Mouse (Mus musculus) liver, embryonic 11.5 days (tissue): ENCODE measurements at regions not wholly inside any gene's neighbourhood (a gene's known extent, or its start where the extent isn't known, plus 50 kb on each side); places are given as distances from the start of the nearest gene placed in this dataset.

Source experiments
- ATAC-seq: fragments of 200-750 bp; cut with Nextera tagmentation; replicated peaks from 2 replicates; pipeline ENCODE4 v1.8.0; 2017; ENCODE audit warnings: moderate number of reproducible peaks, mild to moderate bottlenecking, moderate TSS enrichment, moderate library complexity; ENCODE audit not compliant: low FRiP score
- DNase-seq: peaks from one replicate; pipeline ENCODE4 v3.0.0-alpha.2; 2017; ENCODE audit warnings: low spot score
- H3K27ac ChIP-seq: fragments of 300-500 bp; sonication (generic); 2 replicates; pipeline ENCODE4 v1.5.1; 2014; ENCODE audit warnings: mild to moderate bottlenecking, low read depth, low read length, control low read depth
- H3K27me3 ChIP-seq: fragments of 300-500 bp; sonication (generic); replicated peaks from 2 replicates; pipeline ENCODE4 v1.6.1; 2014; ENCODE audit warnings: low read length, mixed read lengths; ENCODE audit not compliant: control insufficient read depth, insufficient read depth
- H3K36me3 ChIP-seq: fragments of 300-500 bp; sonication (generic); 2 replicates; pipeline ENCODE4 v1.6.1; 2014; ENCODE audit warnings: mild to moderate bottlenecking, low read length, moderate library complexity, mixed read lengths; ENCODE audit not compliant: control insufficient read depth, insufficient read depth
- H3K4me1 ChIP-seq: fragments of 300-500 bp; sonication (generic); replicated peaks from 2 replicates; pipeline ENCODE4 v1.6.1; 2014; ENCODE audit warnings: low read length, mixed read lengths; ENCODE audit not compliant: control insufficient read depth, insufficient read depth
- H3K4me2 ChIP-seq: fragments of 300-500 bp; sonication (generic); 2 replicates; pipeline ENCODE4 v1.6.1; 2014; ENCODE audit warnings: mild to moderate bottlenecking, control low read depth, moderate library complexity
- H3K4me3 ChIP-seq: fragments of 300-500 bp; sonication (generic); 2 replicates; pipeline ENCODE4 v1.5.1; 2014; ENCODE audit warnings: low read depth, low read length, control low read depth
- H3K9ac ChIP-seq: fragments of 300-500 bp; sonication (generic); 2 replicates; pipeline ENCODE4 v1.6.1; 2014; ENCODE audit warnings: low read depth, low read length, control low read depth
- H3K9me3 ChIP-seq: fragments of 300-500 bp; sonication (generic); 2 replicates; pipeline ENCODE4 v1.6.1; 2016; ENCODE audit warnings: low read length, inconsistent platforms, mixed read lengths; ENCODE audit not compliant: control insufficient read depth
- WGBS: fragments of 180-500 bp; shearing (Covaris S2); extraction: QIAGEN DNeasy Blood & Tissue Kit; methylation state at CpG from one replicate; pipeline ENCODE4 v1.1.7; 2014; 5-methylcytosine and 5-hydroxymethylcytosine counted together

DNA sequence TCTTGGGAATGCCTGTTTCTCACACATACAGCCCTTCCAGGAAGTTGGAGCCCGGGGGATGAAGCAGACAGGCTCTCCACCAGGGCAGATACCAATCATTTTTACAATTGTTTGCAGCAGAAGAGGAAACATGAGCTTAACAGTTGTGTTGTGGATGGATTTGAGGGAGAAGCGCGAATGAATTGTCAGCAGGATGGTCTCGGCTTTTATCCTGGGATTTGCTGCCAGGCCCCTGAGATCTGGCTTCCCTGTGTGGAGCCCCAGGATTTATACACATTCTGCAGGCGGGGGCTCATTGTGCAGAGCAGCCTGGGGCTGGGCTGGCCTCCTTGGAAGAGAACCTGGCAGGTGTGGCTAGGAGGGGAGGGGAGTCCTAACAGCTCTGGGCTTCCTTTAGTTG is 73.9 kb upstream of the Pitx1 start:
- WGBS, result 29% methylated on average over 5 of the region's 5 CpGs

DNA sequence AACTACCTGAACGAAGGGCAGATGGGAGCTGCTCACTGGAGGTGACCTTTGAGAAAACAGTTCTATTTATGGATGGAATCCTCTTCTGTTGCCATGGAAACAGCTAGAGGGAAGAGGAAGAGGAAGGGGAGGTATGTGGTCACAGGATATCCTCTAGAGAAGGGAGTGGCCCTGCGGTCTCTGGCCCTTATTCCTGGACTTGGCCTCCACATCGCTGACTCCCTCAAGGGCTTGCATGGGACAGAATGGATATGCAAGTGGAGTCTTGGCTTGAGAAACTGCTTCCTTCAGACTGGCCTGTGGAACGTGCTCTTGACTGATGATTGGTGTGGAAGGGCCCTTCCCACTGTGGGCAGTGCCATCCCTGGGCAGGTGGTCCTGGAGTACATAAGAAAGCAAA is 68.9 kb upstream of the Pitx1 start:
- WGBS, result 72% methylated on average over 4 of the region's 4 CpGs

More for the DNA sequence above, 73.9 kb upstream of the Pitx1 start:
- H3K9me3 ChIP-seq, result no peaks in the 10 kb centered on the region
- H3K27me3 ChIP-seq, result no peaks in the 10 kb centered on the region
- H3K4me2 ChIP-seq, result no peak overlapping the region
- H3K4me1 ChIP-seq, result no peaks in the 10 kb centered on the region
- DNase-seq, result no peak
- no peak for ATAC-seq
- no peak overlapping the region for H3K4me3 ChIP-seq
- H3K36me3 ChIP-seq, result no peaks in the 10 kb centered on the region
- no peak overlapping the region for H3K9ac ChIP-seq
- no peak overlapping the region; the same call in 1 of the 2 replicates for H3K27ac ChIP-seq

DNA sequence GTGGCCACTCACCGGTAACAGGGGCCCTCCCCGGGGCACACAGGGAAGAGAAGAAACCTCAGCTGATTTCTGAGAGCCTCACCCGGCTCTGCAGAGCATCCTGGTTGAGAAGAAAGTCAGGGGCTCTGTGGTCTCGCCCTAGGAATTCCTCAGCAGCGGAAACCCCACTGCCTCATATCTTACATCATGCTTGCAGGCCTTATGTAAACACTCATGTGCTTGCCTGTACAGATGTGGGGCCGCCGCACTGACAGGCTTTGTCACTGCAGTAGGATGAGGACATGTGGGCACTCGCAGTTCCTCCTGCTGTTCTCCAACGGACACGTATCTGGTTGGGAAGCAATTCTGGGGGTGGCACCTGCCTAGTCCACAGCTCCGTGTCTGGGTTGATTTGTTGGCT is 66.3 kb upstream of the Pitx1 start:
- 61% methylated on average over 11 of the region's 11 CpGs for WGBS
- H3K36me3 ChIP-seq, result no peaks in the 10 kb centered on the region
- H3K27ac ChIP-seq, result no peak overlapping the region
- no peaks in the 10 kb centered on the region for H3K27me3 ChIP-seq
- no peaks in the 10 kb centered on the region for H3K9me3 ChIP-seq
- no peaks in the 10 kb centered on the region for H3K4me1 ChIP-seq
- H3K4me2 ChIP-seq, result no peak overlapping the region
- ATAC-seq, result no peak
- DNase-seq, result no peak
- no peak overlapping the region for H3K9ac ChIP-seq
- no peak overlapping the region for H3K4me3 ChIP-seq

More for the DNA sequence above, 68.9 kb upstream of the Pitx1 start:
- DNase-seq, result no peak
- H3K4me2 ChIP-seq, result no peak overlapping the region
- H3K36me3 ChIP-seq, result no peaks in the 10 kb centered on the region
- ATAC-seq, result no peak
- H3K4me3 ChIP-seq, result no peak overlapping the region
- H3K27ac ChIP-seq, result no peak overlapping the region
- H3K27me3 ChIP-seq, result no peaks in the 10 kb centered on the region
- H3K4me1 ChIP-seq, result no peaks in the 10 kb centered on the region
- H3K9ac ChIP-seq, result no peak overlapping the region
- H3K9me3 ChIP-seq, result no peaks in the 10 kb centered on the region

DNA sequence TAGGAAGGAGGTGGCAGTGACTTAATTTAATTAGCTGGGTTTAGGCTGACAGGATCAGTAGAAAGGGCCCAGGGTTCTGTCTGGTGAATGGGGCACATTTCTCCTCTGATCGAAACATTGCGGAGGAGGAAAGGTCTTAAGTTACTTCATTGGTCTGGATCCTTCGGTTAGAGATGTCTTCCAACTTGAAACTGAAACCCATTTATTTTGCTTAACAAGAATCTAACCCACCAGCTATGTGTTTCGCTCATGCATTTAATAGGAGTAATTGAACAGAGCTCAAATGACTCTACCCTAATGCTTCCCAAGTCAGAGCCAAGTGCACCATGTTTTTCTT is 64.2 kb upstream of the Pitx1 start:
- Histone ChIP-seq H3K4me3 (no peak overlapping the region), H3K36me3 (no peaks in the 10 kb centered on the region), H3K4me1 (no peaks in the 10 kb centered on the region), H3K9me3 (no peaks in the 10 kb centered on the region), H3K4me2 (no peak overlapping the region), H3K27me3 (no peaks in the 10 kb centered on the region), H3K27ac (no peak overlapping the region), H3K9ac (no peak overlapping the region)
- WGBS, result 82% methylated on average over 4 of the region's 4 CpGs
- no peak for ATAC-seq
- no peak for DNase-seq

DNA sequence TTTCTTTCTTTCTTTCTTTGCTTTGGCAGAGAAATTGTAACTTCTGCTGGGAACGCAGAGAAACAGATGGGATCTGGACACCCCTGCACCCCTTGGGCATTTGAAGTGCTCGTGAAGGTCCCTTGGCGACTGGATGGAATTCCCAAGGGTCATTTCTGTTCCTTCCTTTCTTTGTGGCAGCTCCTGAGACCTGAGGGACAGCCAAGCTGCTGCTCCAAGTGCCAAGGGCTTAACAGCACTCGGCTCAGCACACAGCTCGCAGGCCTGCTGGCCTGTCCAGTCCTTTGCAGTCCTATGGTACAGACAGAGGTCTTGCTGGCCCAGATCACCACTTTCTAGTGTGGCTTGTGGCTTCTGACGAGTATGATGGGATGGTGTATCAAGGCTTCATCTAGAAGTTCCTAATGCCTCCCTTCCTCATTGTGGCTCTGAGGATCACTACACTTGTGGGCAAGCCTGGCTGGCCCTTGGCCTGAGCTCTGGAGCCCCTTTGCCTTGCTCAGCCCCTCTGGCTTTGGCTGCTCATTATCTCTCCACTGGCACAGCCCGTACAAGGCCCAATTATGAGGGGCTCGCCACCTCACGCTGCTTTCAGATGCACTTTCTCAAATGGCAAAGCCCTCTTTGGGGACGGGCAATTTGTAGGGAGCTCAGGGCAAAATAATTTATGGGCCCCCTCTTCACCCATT is 63.7 kb upstream of the Pitx1 start:
- 67% methylated on average over 10 of the region's 10 CpGs for WGBS
- Histone ChIP-seq H3K9ac (no peak overlapping the region), H3K9me3 (no peaks in the 10 kb centered on the region), H3K4me1 (no peaks in the 10 kb centered on the region), H3K27me3 (no peaks in the 10 kb centered on the region), H3K4me2 (no peak overlapping the region), H3K4me3 (no peak overlapping the region), H3K27ac (no peak overlapping the region), H3K36me3 (no peaks in the 10 kb centered on the region)
- DNase-seq, result no peak
- no peak for ATAC-seq

DNA sequence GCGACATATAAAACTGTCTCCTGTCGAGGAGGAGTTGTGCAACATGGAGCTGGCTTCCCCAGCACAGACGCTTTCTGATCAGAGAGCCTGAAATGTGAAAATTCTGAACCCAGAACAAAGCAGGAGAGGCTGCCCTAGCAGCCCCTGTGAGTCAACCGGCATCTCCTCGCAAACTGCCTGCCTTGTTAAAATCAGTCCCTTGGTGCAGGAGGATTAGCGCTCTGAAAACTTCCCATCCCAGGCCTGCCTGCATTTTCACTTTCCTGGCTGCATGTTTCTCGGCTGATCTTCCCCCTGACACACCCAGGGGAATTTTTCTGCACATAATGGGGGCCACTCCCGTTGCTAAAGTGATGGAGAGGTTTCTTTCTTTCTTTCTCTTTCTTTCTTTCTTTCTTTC is 63.0 kb upstream of the Pitx1 start:
- H3K9me3 ChIP-seq, result no peaks in the 10 kb centered on the region
- H3K4me2 ChIP-seq, result no peak overlapping the region
- no peaks in the 10 kb centered on the region for H3K4me1 ChIP-seq
- H3K9ac ChIP-seq, result no peak overlapping the region
- no peaks in the 10 kb centered on the region for H3K27me3 ChIP-seq
- no peak overlapping the region for H3K27ac ChIP-seq
- WGBS, result 54% methylated on average over 8 of the region's 8 CpGs
- no peak overlapping the region for H3K4me3 ChIP-seq
- H3K36me3 ChIP-seq, result no peaks in the 10 kb centered on the region
- DNase-seq (no peak), ATAC-seq (no peak)

DNA sequence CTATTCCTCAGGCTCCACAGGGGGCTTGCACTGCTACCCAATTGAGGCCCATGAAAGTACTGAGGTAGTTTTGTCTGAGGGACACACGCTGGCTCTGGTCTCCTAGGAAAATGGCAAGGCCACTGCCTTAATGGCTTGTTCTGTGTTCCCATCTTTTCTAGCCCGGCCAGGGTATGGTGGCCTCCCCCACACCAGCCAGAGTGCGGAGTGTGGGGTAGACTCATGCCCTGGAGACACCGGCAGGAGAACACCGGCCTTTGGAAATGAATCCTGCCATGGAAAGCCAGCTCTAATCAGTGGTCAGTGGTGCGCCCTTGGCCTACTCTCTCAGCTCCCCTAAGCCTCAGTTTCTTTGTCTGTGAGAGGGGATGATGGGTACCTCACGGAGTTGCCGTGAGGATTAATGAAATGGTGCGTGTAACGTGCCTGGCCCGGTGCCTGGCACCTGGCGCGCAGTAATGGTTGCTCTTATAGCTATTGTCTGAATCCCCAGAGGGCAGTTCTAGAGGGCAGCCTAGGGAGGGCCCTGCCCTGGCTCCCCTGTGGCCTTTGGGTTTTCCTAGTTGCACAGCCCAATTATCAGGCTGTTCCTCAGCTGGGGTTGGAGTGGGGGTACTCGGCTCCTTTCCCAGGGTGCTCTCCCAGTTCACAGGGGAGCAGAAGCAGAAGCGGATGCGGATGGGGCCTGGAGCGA is 62.4 kb upstream of the Pitx1 start:
- Histone ChIP-seq H3K27me3 (no peaks in the 10 kb centered on the region), H3K9ac (no peak overlapping the region), H3K36me3 (no peaks in the 10 kb centered on the region), H3K4me1 (no peaks in the 10 kb centered on the region), H3K4me3 (no peak overlapping the region), H3K9me3 (no peaks in the 10 kb centered on the region), H3K4me2 (no peak overlapping the region), H3K27ac (no peak overlapping the region)
- ATAC-seq, result no peak
- DNase-seq, result no peak
- 84% methylated on average over 17 of the region's 17 CpGs for WGBS

DNA sequence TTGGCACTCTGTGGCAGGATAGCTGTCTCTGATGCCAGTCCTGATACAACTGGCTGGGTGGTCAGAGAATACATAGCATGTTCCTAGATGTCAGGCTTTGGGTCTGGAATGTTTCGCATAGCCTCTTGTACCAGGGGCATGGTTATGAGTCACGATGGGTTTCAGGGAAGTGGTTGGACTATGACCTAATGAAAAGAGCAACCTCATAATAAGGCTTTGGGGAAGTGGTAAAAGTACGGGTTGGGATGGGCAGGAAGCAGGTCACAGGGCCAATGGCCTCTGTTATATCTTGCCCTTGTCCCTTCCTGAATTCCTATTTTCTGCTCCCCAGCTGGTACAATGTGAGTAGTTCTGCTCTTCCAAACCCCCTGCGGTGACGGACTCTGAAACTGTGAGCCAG is 59.5 kb upstream of the Pitx1 start:
- Histone ChIP-seq H3K36me3 (no peaks in the 10 kb centered on the region), H3K27me3 (no peaks in the 10 kb centered on the region; the same call in 1 of the 2 replicates)

More for the DNA sequence above, 59.5 kb upstream of the Pitx1 start:
- no peak for DNase-seq
- Histone ChIP-seq H3K4me3 (no peak overlapping the region), H3K27ac (no peak overlapping the region), H3K9ac (no peak overlapping the region), H3K4me1 (no peaks in the 10 kb centered on the region), H3K9me3 (no peaks in the 10 kb centered on the region), H3K4me2 (no peak overlapping the region)
- WGBS, result 61% methylated on average over 5 of the region's 5 CpGs
- ATAC-seq, result no peak
